Mouse (Mus musculus): Measurements from ENCODE around the gene Zfp976.
"Not testable (repeated sequence)": the region's sequence is repeated elsewhere in the genome, so short reads cannot be mapped to it uniquely, and the experiment has no call there.

- TF ChIP-seq GATA1 (IDR thresholded peaks at IDR 0.05; ENCODE audit: borderline replicate concordance, low read length); FLI1 (IDR thresholded peaks at IDR 0.05; ENCODE audit: low read length): not testable (repeated sequence)
Measured at GRCm38 (mm10) chr7:42642152-42643115, at the start of gene Zfp976.

All from megakaryocyte, embryonic 14.5 days (primary cell).